In genomic region chr12:66853167-66853566, GRCm38 (mm10) we compare ENCODE assay signal across 11 mouse cellular contexts.
DNase-seq lines count a peak whose midpoint lies in the region; ATAC-seq lines count a peak whose summit lies in the region.
"Had no signal": no experiment of that assay in that cellular context is flagged by ENCODE, and none has a peak within 500 bp of the region (broad histone marks: within the 10 kb centered on the region; RNA-seq: fewer than 3 reads in every experiment).

No protein-coding gene starts in this region.

- no peaks in the 10 kb centered on the region for H3K9me3 ChIP-seq in hindbrain, embryonic 14.5 days (ENCODE audit: control insufficient read depth, low read length)
- H3K9me3 ChIP-seq in hindbrain, embryonic 16.5 days (ENCODE audit: control insufficient read depth, low read length) = no peaks in the 10 kb centered on the region
- no peaks in the 10 kb centered on the region for H3K9me3 ChIP-seq in neural tube, embryonic 15.5 days (replicated peaks)
- no peaks in the 10 kb centered on the region for H3K9me3 ChIP-seq in neural tube, embryonic 11.5 days (ENCODE audit: control insufficient read depth, low read length)
- H3K9me3 ChIP-seq: embryonic facial prominence, embryonic 15.5 days; megakaryocyte, embryonic 14.5 days had no signal

- 20% methylated on average over 3 of the region's 3 CpGs for WGBS in hindbrain, embryonic 14.5 days
- WGBS in hindbrain, embryonic 16.5 days = 32% methylated on average over 3 of the region's 3 CpGs
- 28% methylated on average over 3 of the region's 3 CpGs for WGBS in neural tube, embryonic 15.5 days
- WGBS in neural tube, embryonic 11.5 days = 28% methylated on average over 3 of the region's 3 CpGs

- no peak overlapping the region for H3K4me2 ChIP-seq in hindbrain, embryonic 14.5 days (replicated peaks)
- no peak overlapping the region for H3K4me2 ChIP-seq in hindbrain, embryonic 16.5 days (ENCODE audit: low read length)
- H3K4me2 ChIP-seq in neural tube, embryonic 15.5 days = no peak overlapping the region
- no peak overlapping the region for H3K4me2 ChIP-seq in neural tube, embryonic 11.5 days (ENCODE audit: low read depth)
- H3K4me2 ChIP-seq: embryonic facial prominence, embryonic 15.5 days had no signal

- no peak for ATAC-seq in hindbrain, embryonic 14.5 days (ENCODE audit: low FRiP score)
- ATAC-seq in hindbrain, embryonic 16.5 days = no peak
- ATAC-seq in neural tube, embryonic 15.5 days (ENCODE audit: low FRiP score) = no peak
- no peak for ATAC-seq in neural tube, embryonic 11.5 days (ENCODE audit: insufficient read depth, low FRiP score, low TSS enrichment)

- intact Hi-C loops in left cerebral cortex, postnatal 4 days (cut with DNase I) = no loop called here

- H3K36me3 ChIP-seq in hindbrain, embryonic 14.5 days (replicated peaks; ENCODE audit: control insufficient read depth, insufficient read depth) = no peaks in the 10 kb centered on the region
- H3K36me3 ChIP-seq in hindbrain, embryonic 16.5 days (ENCODE audit: control insufficient read depth, insufficient read depth, low read length) = no peaks in the 10 kb centered on the region
- no peaks in the 10 kb centered on the region for H3K36me3 ChIP-seq in neural tube, embryonic 15.5 days
- H3K36me3 ChIP-seq in neural tube, embryonic 11.5 days (ENCODE audit: control insufficient read depth, insufficient read depth, low read length) = no peaks in the 10 kb centered on the region
- H3K36me3 ChIP-seq: embryonic facial prominence, embryonic 15.5 days had no signal

- no peak overlapping the region for H3K9ac ChIP-seq in hindbrain, embryonic 14.5 days
- H3K9ac ChIP-seq in hindbrain, embryonic 16.5 days (ENCODE audit: low read depth, low read length) = no peak overlapping the region
- no peak overlapping the region for H3K9ac ChIP-seq in neural tube, embryonic 15.5 days (replicated peaks)
- no peak overlapping the region for H3K9ac ChIP-seq in neural tube, embryonic 11.5 days (ENCODE audit: low read length)
- H3K9ac ChIP-seq: embryonic facial prominence, embryonic 15.5 days had no signal

- DNase-seq in hindbrain, embryonic 14.5 days (ENCODE audit: low spot score) = peak; percentile 38
- peak; percentile 15 for DNase-seq in neural tube, embryonic 10.5 days (ENCODE audit: extremely low spot score, low spot score)
- DNase-seq in brain, adult 2 months (ENCODE audit: low read depth, low spot score) = peak; percentile 46
- DNase-seq in neural tube, embryonic 11.5 days (ENCODE audit: low spot score) = peak; percentile 13
- no peak for DNase-seq in left cerebral cortex, postnatal 4 days
- DNase-seq in right cerebral cortex, postnatal 10 days (ENCODE audit: low spot score in 2 of 2) = no peak
- DNase-seq: thymus, postnatal 25 days had no signal

- no peak overlapping the region for H3K27ac ChIP-seq in hindbrain, embryonic 14.5 days
- no peak overlapping the region for H3K27ac ChIP-seq in hindbrain, embryonic 16.5 days (ENCODE audit: low read depth, low read length)
- H3K27ac ChIP-seq in neural tube, embryonic 15.5 days (replicated peaks) = no peak overlapping the region
- no peak overlapping the region for H3K27ac ChIP-seq in neural tube, embryonic 11.5 days (ENCODE audit: low read depth, low read length)
- H3K27ac ChIP-seq: embryonic facial prominence, embryonic 15.5 days had no signal

- H3K4me1 ChIP-seq in hindbrain, embryonic 14.5 days (replicated peaks; ENCODE audit: control insufficient read depth, insufficient read depth, low read length) = no peaks in the 10 kb centered on the region
- no peaks in the 10 kb centered on the region for H3K4me1 ChIP-seq in hindbrain, embryonic 16.5 days (ENCODE audit: control insufficient read depth, insufficient read depth, low read depth, low read length)
- no peaks in the 10 kb centered on the region for H3K4me1 ChIP-seq in neural tube, embryonic 15.5 days
- no peaks in the 10 kb centered on the region for H3K4me1 ChIP-seq in neural tube, embryonic 11.5 days (ENCODE audit: control insufficient read depth, insufficient read depth, low read length)
- H3K4me1 ChIP-seq: embryonic facial prominence, embryonic 15.5 days; megakaryocyte, embryonic 14.5 days had no signal

- no peaks in the 10 kb centered on the region for H3K27me3 ChIP-seq in hindbrain, embryonic 14.5 days (ENCODE audit: control insufficient read depth, insufficient read depth, low read length)
- H3K27me3 ChIP-seq in hindbrain, embryonic 16.5 days (replicated peaks; ENCODE audit: control insufficient read depth, insufficient read depth, low read length) = no peaks in the 10 kb centered on the region
- H3K27me3 ChIP-seq in neural tube, embryonic 15.5 days (replicated peaks) = no peaks in the 10 kb centered on the region
- H3K27me3 ChIP-seq in neural tube, embryonic 11.5 days (ENCODE audit: control insufficient read depth, insufficient read depth, low read length) = no peaks in the 10 kb centered on the region
- H3K27me3 ChIP-seq: embryonic facial prominence, embryonic 15.5 days; megakaryocyte, embryonic 14.5 days had no signal

- H3K4me3 ChIP-seq in hindbrain, embryonic 14.5 days (replicated peaks; ENCODE audit: low read length) = no peak overlapping the region
- no peak overlapping the region for H3K4me3 ChIP-seq in hindbrain, embryonic 16.5 days (ENCODE audit: low read length)
- no peak overlapping the region for H3K4me3 ChIP-seq in neural tube, embryonic 15.5 days (replicated peaks)
- H3K4me3 ChIP-seq in neural tube, embryonic 11.5 days (ENCODE audit: low read depth, low read length) = no peak overlapping the region
- H3K4me3 ChIP-seq: embryonic facial prominence, embryonic 15.5 days; megakaryocyte, embryonic 14.5 days had no signal

Comparison
In these comparisons a context has a peak if more than half of its experiments do, and no peak if none do; other contexts are left out.
1. DNase-seq: peak in hindbrain, embryonic 14.5 days (single experiment), neural tube, embryonic 10.5 days (single experiment), brain, adult 2 months (single experiment) and neural tube, embryonic 11.5 days (single experiment); none in left cerebral cortex, postnatal 4 days (single experiment) and right cerebral cortex, postnatal 10 days (0 of 2).